Mouse (Mus musculus) CH12.LX (cell line): ENCODE measurements around the gene March2. TPM values are rescaled to one million over a fixed set of nuclear protein-coding genes. Genes with fewer than 3 reads are reported as not detected.

Experiments
- DNase-seq: peaks from one replicate; pipeline ENCODE4 v3.0.0-alpha.2; 2013; ENCODE audit errors: extremely low read depth
- H3K27ac ChIP-seq: 2 replicates; pipeline ENCODE4 v1.5.1; 2012; ENCODE audit warnings: low read depth, mild to moderate bottlenecking, control low read depth, moderate library complexity; ENCODE audit not compliant: insufficient read depth
- H3K27me3 ChIP-seq: replicated peaks from 2 replicates; pipeline ENCODE3; 2012; ENCODE audit warnings: inconsistent platforms
- H3K36me3 ChIP-seq, 2 experiments: replicated peaks in 1 of 2; 2 replicates each; pipeline versions ENCODE3 to v1.6.1; 2012; ENCODE audit warnings: inconsistent platforms in 1 of 2, low read length in 1 of 2, mild to moderate bottlenecking in 1 of 2, mixed read lengths in 1 of 2, moderate library complexity in 1 of 2; ENCODE audit not compliant: control insufficient read depth in 1 of 2, insufficient read depth in 1 of 2
- H3K4me1 ChIP-seq, 2 experiments: 2 replicates each; pipeline ENCODE4 v1.6.1; 2012; ENCODE audit warnings: inconsistent platforms in 1 of 2, moderate library complexity in 1 of 2; ENCODE audit not compliant: insufficient read depth in 2 of 2, control insufficient read depth in 1 of 2
- H3K4me2 ChIP-seq: 2 replicates; pipeline ENCODE4 v1.6.1; 2012; ENCODE audit warnings: low read depth, mild to moderate bottlenecking, control low read depth; ENCODE audit not compliant: poor library complexity, insufficient read depth, severe bottlenecking
- H3K4me3 ChIP-seq, 3 experiments: fragments of 150-350 bp in 1 of 3; sonication (generic) in 1 of 3; replicated peaks in 1 of 3; 2 replicates each; pipeline versions ENCODE3 to v1.5.1; 2011 to 2012; ENCODE audit warnings: low read depth in 2 of 3, low read length in 2 of 3, mild to moderate bottlenecking in 2 of 3, moderate library complexity in 2 of 3, control low read depth in 1 of 3, improper control_type of control experiment in 1 of 3, inconsistent platforms in 1 of 3, mixed read lengths in 1 of 3; ENCODE audit not compliant: poor library complexity in 1 of 3
- H3K79me2 ChIP-seq: replicated peaks from 2 replicates; pipeline ENCODE4 v1.6.1; 2012; ENCODE audit warnings: mild to moderate bottlenecking, moderate library complexity; ENCODE audit not compliant: control insufficient read depth, poor library complexity, insufficient read depth, severe bottlenecking; ENCODE audit errors: extremely low read depth
- H3K9ac ChIP-seq: 2 replicates; pipeline ENCODE4 v1.6.1; 2012; ENCODE audit warnings: low read depth, mild to moderate bottlenecking, control low read depth, moderate library complexity; ENCODE audit not compliant: insufficient read depth
- H3K9me3 ChIP-seq: replicated peaks from 2 replicates; pipeline ENCODE3; 2012; ENCODE audit warnings: low read length, inconsistent platforms, mixed read lengths
- BHLHE40 ChIP-seq: IDR thresholded peaks from 2 replicates; pipeline ENCODE4 v1.6.1; 2011; ENCODE audit warnings: mild to moderate bottlenecking, low read depth, low read length, improper control_type of control experiment
- CHD1 ChIP-seq: IDR thresholded peaks from 2 replicates; pipeline ENCODE4 v1.6.1; 2012; ENCODE audit warnings: low read depth, low read length, improper control_type of control experiment, inconsistent platforms
- CTCF ChIP-seq, 2 experiments: IDR thresholded peaks in 1 of 2; conservative IDR thresholded peaks in 1 of 2; 2 replicates each; pipeline ENCODE4 v1.5.1; 2011 to 2012; ENCODE audit warnings: low read depth in 2 of 2, low read length in 2 of 2, improper control_type of control experiment in 1 of 2, inconsistent platforms in 1 of 2, mild to moderate bottlenecking in 1 of 2, moderate library complexity in 1 of 2
- EP300 ChIP-seq: IDR thresholded peaks from 2 replicates; pipeline ENCODE4 v1.6.1; 2011; ENCODE audit warnings: low read length, improper control_type of control experiment
- ETS1 ChIP-seq: conservative IDR thresholded peaks from 2 replicates; pipeline ENCODE4 v1.6.1; 2012; ENCODE audit warnings: low read depth, mild to moderate bottlenecking, inconsistent platforms, low read length, improper control_type of control experiment, moderate library complexity
- GABPA ChIP-seq: IDR thresholded peaks from 2 replicates; pipeline ENCODE4 v1.6.1; 2012; ENCODE audit warnings: low read depth, low read length, improper control_type of control experiment, inconsistent platforms; ENCODE audit not compliant: insufficient replicate concordance
- HCFC1 ChIP-seq: IDR thresholded peaks from 2 replicates; pipeline ENCODE4 v1.6.1; 2012; ENCODE audit warnings: low read depth, mild to moderate bottlenecking, inconsistent platforms, low read length, improper control_type of control experiment
- IRF4 ChIP-seq: IDR thresholded peaks from 2 replicates; pipeline ENCODE4 v1.6.1; 2014; ENCODE audit warnings: low read depth, mild to moderate bottlenecking, inconsistent platforms, low read length, improper control_type of control experiment
- JUND ChIP-seq: conservative IDR thresholded peaks from 2 replicates; pipeline ENCODE4 v1.6.1; 2011; ENCODE audit warnings: low read depth, low read length, improper control_type of control experiment
- MAZ ChIP-seq: IDR thresholded peaks from 2 replicates; pipeline ENCODE4 v1.6.1; 2012; ENCODE audit warnings: low read depth, mild to moderate bottlenecking, inconsistent platforms, low read length, improper control_type of control experiment, moderate library complexity
- MEF2A ChIP-seq: IDR thresholded peaks from 2 replicates; pipeline ENCODE4 v1.6.1; 2014; ENCODE audit warnings: low read depth, mild to moderate bottlenecking, inconsistent platforms, low read length, improper control_type of control experiment, borderline replicate concordance
- MXI1 ChIP-seq: IDR thresholded peaks from 2 replicates; pipeline ENCODE4 v1.6.1; 2011; ENCODE audit warnings: mild to moderate bottlenecking, low read depth, low read length, improper control_type of control experiment
- MYC ChIP-seq: IDR thresholded peaks from 2 replicates; pipeline ENCODE4 v1.6.1; 2011; ENCODE audit warnings: low read depth, mild to moderate bottlenecking, improper control_type of control experiment, low read length
- PAX5 ChIP-seq: IDR thresholded peaks from 2 replicates; pipeline ENCODE4 v1.6.1; 2012; ENCODE audit warnings: low read length, inconsistent platforms, mixed read lengths
- POLR2AphosphoS2 ChIP-seq: IDR thresholded peaks from 2 replicates; pipeline ENCODE4 v1.6.1; 2011; ENCODE audit warnings: low read depth, low read length, improper control_type of control experiment
- RAD21 ChIP-seq: IDR thresholded peaks from 2 replicates; pipeline ENCODE4 v1.6.1; 2011; ENCODE audit warnings: low read depth, mild to moderate bottlenecking, low read length, improper control_type of control experiment, moderate library complexity
- RCOR1 ChIP-seq: conservative IDR thresholded peaks from 2 replicates; pipeline ENCODE4 v1.6.1; 2012; ENCODE audit warnings: low read depth, mild to moderate bottlenecking, inconsistent platforms, low read length, improper control_type of control experiment
- SMC3 ChIP-seq: IDR thresholded peaks from 2 replicates; pipeline ENCODE4 v1.6.1; 2011; ENCODE audit warnings: low read depth, low read length, improper control_type of control experiment
- TBP ChIP-seq: conservative IDR thresholded peaks from 2 replicates; pipeline ENCODE4 v1.6.1; 2011; ENCODE audit warnings: low read depth, low read length, improper control_type of control experiment
- TCF12 ChIP-seq: IDR thresholded peaks from 2 replicates; pipeline ENCODE4 v1.6.1; 2014; ENCODE audit warnings: low read depth, mild to moderate bottlenecking, inconsistent platforms, low read length, improper control_type of control experiment
- UBTF ChIP-seq: IDR thresholded peaks from 2 replicates; pipeline ENCODE4 v1.6.1; 2012; ENCODE audit warnings: low read depth, mild to moderate bottlenecking, inconsistent platforms, low read length, improper control_type of control experiment, moderate library complexity
- USF1 ChIP-seq: IDR thresholded peaks from 2 replicates; pipeline ENCODE4 v1.6.1; 2014; ENCODE audit warnings: low read depth, mild to moderate bottlenecking, inconsistent platforms, low read length, improper control_type of control experiment
- USF2 ChIP-seq: conservative IDR thresholded peaks from 2 replicates; pipeline ENCODE4 v1.6.1; 2011; ENCODE audit warnings: low read depth, low read length, improper control_type of control experiment
- ZKSCAN1 ChIP-seq: IDR thresholded peaks from 2 replicates; pipeline ENCODE4 v1.6.1; 2012; ENCODE audit warnings: low read depth, inconsistent platforms, low read length, improper control_type of control experiment, borderline replicate concordance
- ZMIZ1 ChIP-seq: IDR thresholded peaks from 2 replicates; pipeline ENCODE4 v1.6.1; 2012; ENCODE audit warnings: low read depth, mild to moderate bottlenecking, inconsistent platforms, low read length, improper control_type of control experiment
- ZNF384 ChIP-seq: IDR thresholded peaks from 2 replicates; pipeline ENCODE4 v1.6.1; 2012; ENCODE audit warnings: low read depth, low read length, improper control_type of control experiment, inconsistent platforms
- dilution Hi-C: fragments of 300-500 bp; cut with MboI; formaldehyde crosslinking; loops from 2 replicates; pipeline ENCODE4 v1.14.3; 2020; ENCODE audit warnings: low sequenced_read_pairs; ENCODE audit not compliant: extremely low pct_unique_long_range_greater_than_20kb, extremely low pct_ligation_motif_present
- in situ Hi-C: fragments of 300-500 bp; cut with MboI; formaldehyde crosslinking; loops from 3 replicates; pipeline ENCODE4 v1.14.3; 2019; ENCODE audit warnings: low sequenced_read_pairs, low pct_ligation_motif_present, low pct_unique_long_range_greater_than_20kb, mixed read lengths
- polyA plus RNA-seq: library from polyadenylated mRNA; unstranded; fragments of >175 nt; gene quantifications from 2 replicates; pipeline ENCODE4 v1.2.1, GENCODE M21; 2012; ENCODE audit warnings: low read depth; ENCODE audit not compliant: insufficient read length
- total RNA-seq, 2 experiments: library from RNA; depleted of rRNA; stranded (reverse); fragments of 300-350 nt in 1 of 2; fragments of >200 nt in 1 of 2; gene quantifications; 2 replicates each; pipeline ENCODE4 v1.2.3; 2012 to 2014

March2 gene
- total and polyA plus RNA-seq, 3 experiments, result 9.2 to 12.2 (median 9.3) TPM

GRCm38 (mm10) chr17:33644068-33644467 is 74.4 kb downstream of the March2 start:
- H3K9ac ChIP-seq, result no peak overlapping the region
- in situ Hi-C loops, result no loop called here
- H3K79me2 ChIP-seq, result no peaks in the 10 kb centered on the region
- peaks cover 0 to 22% of the 10 kb centered on the region in 2 experiments; a peak in 2 of 4 replicates for H3K4me1 ChIP-seq
- H3K27me3 ChIP-seq, result no peaks in the 10 kb centered on the region
- no peaks in the 10 kb centered on the region for H3K9me3 ChIP-seq
- no peak overlapping the region for H3K4me2 ChIP-seq
- H3K36me3 ChIP-seq, result peaks cover 55 to 87% of the 10 kb centered on the region in 2 experiments
- dilution Hi-C loops, result no loop called here
- no peak for TF ChIP-seq TCF12
- TF ChIP-seq MAZ, result no peak
- no peak for TF ChIP-seq RAD21
- TF ChIP-seq ZNF384, result no peak
- no peak for TF ChIP-seq UBTF
- TF ChIP-seq SMC3, result no peak
- no peak for TF ChIP-seq USF2
- TF ChIP-seq MYC, result no peak
- TF ChIP-seq MEF2A, result no peak
- TF ChIP-seq ETS1, result no peak
- no peak for TF ChIP-seq CHD1
- TF ChIP-seq ZKSCAN1, result no peak
- TF ChIP-seq TBP, result no peak
- TF ChIP-seq MXI1, result no peak
- TF ChIP-seq GABPA, result no peak
- TF ChIP-seq HCFC1, result no peak
- no peak for TF ChIP-seq RCOR1
- no peak for TF ChIP-seq EP300
- TF ChIP-seq BHLHE40, result no peak
- no peak for DNase-seq
- no peak overlapping the region for H3K27ac ChIP-seq
- H3K4me3 ChIP-seq, result no peak overlapping the region

- TF ChIP-seq MAZ, result no peak
- TF ChIP-seq CTCF (conservative IDR thresholded peaks at IDR 0.05 in 1 of 2, IDR thresholded peaks at IDR 0.05 in 1 of 2; ENCODE audit: low read depth in 2 of 2, low read length in 2 of 2), result no peak
- TF ChIP-seq USF1, result no peak
- no peak for TF ChIP-seq ZMIZ1
- no peak for TF ChIP-seq EP300
- TF ChIP-seq ETS1, result no peak
- no peak for TF ChIP-seq JUND
- no peak for TF ChIP-seq IRF4
- TF ChIP-seq HCFC1, result no peak
- TF ChIP-seq POLR2AphosphoS2, result no peak
- TF ChIP-seq GABPA, result no peak
- TF ChIP-seq TCF12, result no peak
- no peak for TF ChIP-seq PAX5
- peaks cover 0 to 25% of the 10 kb centered on the region in 2 experiments; a peak in 2 of 4 replicates for H3K4me1 ChIP-seq
- no peak overlapping the region for H3K4me3 ChIP-seq
- H3K4me2 ChIP-seq, result no peak overlapping the region
- H3K27me3 ChIP-seq, result no peaks in the 10 kb centered on the region
- in situ Hi-C loops, result no loop called here
- DNase-seq, result no peak
- H3K27ac ChIP-seq, result no peak overlapping the region
- dilution Hi-C loops, result no loop called here
- H3K9me3 ChIP-seq, result no peaks in the 10 kb centered on the region
- no peak overlapping the region for H3K9ac ChIP-seq
- peaks cover 26 to 81% of the 10 kb centered on the region in 2 experiments for H3K36me3 ChIP-seq
- no peaks in the 10 kb centered on the region for H3K79me2 ChIP-seq
Observed at GRCm38 (mm10) chr17:33639743-33640142, 78.7 kb downstream of the March2 start.
